Mouse (Mus musculus): ENCODE measurements around the gene Pikfyve. TPM values are rescaled to one million over a fixed set of nuclear protein-coding genes. Genes with fewer than 3 reads are reported as not detected.

The Pikfyve gene
- polyA plus RNA-seq, 1 experiment from 2014 or later = 22.4 TPM

GRCm38 (mm10) chr1:65312118-65312517 lies 125.6 kb downstream of the Pikfyve start:
- Histone ChIP-seq H3K27ac (replicated peaks; ENCODE audit: low read depth, low read length) (no peak overlapping the region), H3K9ac (replicated peaks; ENCODE audit: low read length) (0 out of 2 replicates have a peak overlapping the region, but pooled peaks have one; percentile 24), H3K4me1 (ENCODE audit: control insufficient read depth, insufficient read depth, low read length) (peaks cover 7% of the 10 kb centered on the region), H3K4me3 (replicated peaks; ENCODE audit: low read depth, low read length) (peak overlapping the region; percentile 40), H3K4me2 (ENCODE audit: low read length) (peak overlapping the region; percentile 92), H3K36me3 (ENCODE audit: control insufficient read depth, insufficient read depth, low read length) (no peaks in the 10 kb centered on the region), H3K9me3 (ENCODE audit: control insufficient read depth, low read length) (no peaks in the 10 kb centered on the region), H3K27me3 (ENCODE audit: control insufficient read depth, insufficient read depth, low read length) (peaks cover 15% of the 10 kb centered on the region)
- DNase-seq (peak; percentile 90), ATAC-seq (ENCODE audit: low FRiP score, low TSS enrichment) (0 out of 2 replicates have a peak, but pooled peaks have one; percentile 17)
- 13% methylated on average over 7 of the region's 7 CpGs for WGBS

- H3K36me3 ChIP-seq (ENCODE audit: control insufficient read depth, insufficient read depth, low read length) = no peaks in the 10 kb centered on the region
- H3K4me3 ChIP-seq (replicated peaks; ENCODE audit: low read depth, low read length) = no peak overlapping the region
- DNase-seq (peak; percentile 25), ATAC-seq (ENCODE audit: low FRiP score, low TSS enrichment) (no peak)
- H3K4me2 ChIP-seq (ENCODE audit: low read length) = no peak overlapping the region
- H3K9ac ChIP-seq (replicated peaks; ENCODE audit: low read length) = no peak overlapping the region
- H3K27me3 ChIP-seq (ENCODE audit: control insufficient read depth, insufficient read depth, low read length) = peaks cover 15% of the 10 kb centered on the region
- H3K9me3 ChIP-seq (ENCODE audit: control insufficient read depth, low read length) = no peaks in the 10 kb centered on the region
- 62% methylated on average over 2 of the region's 2 CpGs for WGBS
- no peak overlapping the region for H3K27ac ChIP-seq (replicated peaks; ENCODE audit: low read depth, low read length)
- peaks cover 7% of the 10 kb centered on the region for H3K4me1 ChIP-seq (ENCODE audit: control insufficient read depth, insufficient read depth, low read length)
These were observed 126.4 kb downstream of the Pikfyve start for GRCm38 (mm10) chr1:65312896-65313295.

- WGBS = 62% methylated on average over 13 of the region's 13 CpGs
- H3K4me1 ChIP-seq (ENCODE audit: control insufficient read depth, insufficient read depth, low read length) = peaks cover 7% of the 10 kb centered on the region
- H3K4me3 ChIP-seq (replicated peaks; ENCODE audit: low read depth, low read length) = no peak overlapping the region
- no peak overlapping the region for H3K9ac ChIP-seq (replicated peaks; ENCODE audit: low read length)
- H3K36me3 ChIP-seq (ENCODE audit: control insufficient read depth, insufficient read depth, low read length) = no peaks in the 10 kb centered on the region
- H3K4me2 ChIP-seq (ENCODE audit: low read length) = no peak overlapping the region
- H3K27me3 ChIP-seq (ENCODE audit: control insufficient read depth, insufficient read depth, low read length) = peaks cover 15% of the 10 kb centered on the region
- ATAC-seq (ENCODE audit: low FRiP score, low TSS enrichment) = no peak
- no peak overlapping the region for H3K27ac ChIP-seq (replicated peaks; ENCODE audit: low read depth, low read length)
- DNase-seq = no peak
- H3K9me3 ChIP-seq (ENCODE audit: control insufficient read depth, low read length) = no peaks in the 10 kb centered on the region
These were observed 127.9 kb downstream of the Pikfyve start for GRCm38 (mm10) chr1:65314054-65315021.

GRCm38 (mm10) chr1:65315022-65315407 lies 128.5 kb downstream of the Pikfyve start:
- 84% methylated on average over 8 of the region's 8 CpGs for WGBS
- Histone ChIP-seq H3K27me3 (ENCODE audit: control insufficient read depth, insufficient read depth, low read length) (peaks cover 15% of the 10 kb centered on the region), H3K4me2 (ENCODE audit: low read length) (no peak overlapping the region), H3K9me3 (ENCODE audit: control insufficient read depth, low read length) (no peaks in the 10 kb centered on the region), H3K4me3 (replicated peaks; ENCODE audit: low read depth, low read length) (no peak overlapping the region), H3K9ac (replicated peaks; ENCODE audit: low read length) (no peak overlapping the region), H3K4me1 (ENCODE audit: control insufficient read depth, insufficient read depth, low read length) (peaks cover 7% of the 10 kb centered on the region), H3K27ac (replicated peaks; ENCODE audit: low read depth, low read length) (no peak overlapping the region), H3K36me3 (ENCODE audit: control insufficient read depth, insufficient read depth, low read length) (no peaks in the 10 kb centered on the region)
- ATAC-seq (ENCODE audit: low FRiP score, low TSS enrichment) (no peak), DNase-seq (no peak)

Other genes with a start within 250 kb of the Pikfyve start
- 11.7 and 12.3 TPM in 2 replicates for gene Plekhm3, start 229.9 kb upstream of the Pikfyve start, polyA plus RNA-seq (2014; fragmentation: Nextera tagmentation; extraction: Ambion mirVana)
- gene Akr1cl, start 153.9 kb upstream of the Pikfyve start, polyA plus RNA-seq (2014; fragmentation: Nextera tagmentation; extraction: Ambion mirVana) = not detected in 2 replicates
- not detected in 2 replicates for gene Cryge, start 135.5 kb upstream of the Pikfyve start, polyA plus RNA-seq (2014; fragmentation: Nextera tagmentation; extraction: Ambion mirVana)
- gene Crygd, start 123.2 kb upstream of the Pikfyve start, polyA plus RNA-seq (2014; fragmentation: Nextera tagmentation; extraction: Ambion mirVana) = not detected in 2 replicates
- not detected in 2 replicates for gene Crygc, start 113.0 kb upstream of the Pikfyve start, polyA plus RNA-seq (2014; fragmentation: Nextera tagmentation; extraction: Ambion mirVana)
- not detected in 2 replicates for gene Crygb, start 104.4 kb upstream of the Pikfyve start, polyA plus RNA-seq (2014; fragmentation: Nextera tagmentation; extraction: Ambion mirVana)
- not detected in 2 replicates for gene Cryga, start 83.3 kb upstream of the Pikfyve start, polyA plus RNA-seq (2014; fragmentation: Nextera tagmentation; extraction: Ambion mirVana)
- gene Gm28845, start 67.1 kb upstream of the Pikfyve start, polyA plus RNA-seq (2014; fragmentation: Nextera tagmentation; extraction: Ambion mirVana) = not detected in 2 replicates
- 0.57 and 0.80 TPM in 2 replicates for gene D630023F18Rik, start 63.5 kb upstream of the Pikfyve start, polyA plus RNA-seq (2014; fragmentation: Nextera tagmentation; extraction: Ambion mirVana)
- gene Idh1, start 183 bp upstream of the Pikfyve start, polyA plus RNA-seq (2014; fragmentation: Nextera tagmentation; extraction: Ambion mirVana) = 494 and 592 TPM in 2 replicates
- 0.93 and 1.1 TPM in 2 replicates for gene Pth2r, start 95.4 kb downstream of the Pikfyve start, polyA plus RNA-seq (2014; fragmentation: Nextera tagmentation; extraction: Ambion mirVana)